Mouse (Mus musculus): Measurements from ENCODE around the gene Prmt3. TPM values are rescaled to one million over a fixed set of nuclear protein-coding genes. Genes with fewer than 3 reads are reported as not detected.
A peak's percentile ranks its signal among the peaks of the same experiment; 100 is the strongest.

The Prmt3 gene
- total and polyA plus RNA-seq, 3 experiments, result 62.5 to 73.9 (median 63.7) TPM

DNA sequence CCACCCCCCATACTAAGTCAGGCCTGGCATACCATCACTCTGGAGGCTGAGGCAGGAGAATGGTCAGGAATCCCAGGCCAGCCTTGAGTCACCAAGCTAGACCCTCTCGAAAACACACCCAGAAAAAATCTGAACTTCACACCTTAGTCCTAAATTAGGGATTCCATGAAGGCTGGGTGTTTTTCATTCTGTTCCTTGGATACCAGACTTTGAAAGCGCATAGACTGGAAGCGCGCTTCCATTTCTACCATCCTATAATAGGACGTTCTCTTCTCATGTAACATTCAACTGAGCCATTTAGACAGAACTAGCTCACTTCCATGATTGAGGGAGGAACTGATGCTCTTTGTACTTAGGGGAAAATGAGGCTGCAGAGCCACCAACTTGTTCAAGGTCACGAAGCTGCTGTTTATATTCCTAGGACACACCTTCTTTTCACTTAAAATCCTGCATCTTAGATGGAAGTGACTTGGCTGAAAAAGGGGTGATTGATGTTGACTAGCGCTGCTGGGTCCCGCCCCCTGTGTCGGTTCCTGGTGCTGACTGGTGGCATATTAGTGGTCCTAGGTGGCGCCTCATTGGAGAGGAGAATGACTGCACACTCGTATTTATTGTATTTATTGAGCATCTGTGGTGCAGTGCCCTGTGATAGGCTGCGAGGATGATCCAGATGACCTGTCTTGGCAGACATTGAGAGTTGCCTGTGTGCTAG, 914 bp downstream of the Prmt3 start:
- TF ChIP-seq MXI1 (IDR thresholded peaks at IDR 0.05; ENCODE audit: low read depth, low read length) (0 out of 2 replicates have a peak, but pooled peaks have one; percentile 11), POLR2AphosphoS5 (IDR thresholded peaks at IDR 0.05; ENCODE audit: borderline replicate concordance, low read depth, low read length) (no peak)
- Histone ChIP-seq H3K27ac (ENCODE audit: control insufficient read depth, low read depth, low read length) (peak overlapping the region; percentile 43), H3K36me3 (ENCODE audit: control insufficient read depth in 1 of 2, insufficient read depth in 2 of 2, low read length in 2 of 2) (peaks cover 12 to 30% of the 10 kb centered on the region in 2 experiments), H3K27me3 (ENCODE audit: control insufficient read depth in 1 of 2, insufficient read depth in 2 of 2, low read length in 2 of 2) (no peaks in the 10 kb centered on the region), H3K9me3 (replicated peaks; ENCODE audit: insufficient read depth, low read length) (no peaks in the 10 kb centered on the region), H3K79me2 (ENCODE audit: control insufficient read depth, insufficient read depth, low read length, poor library complexity) (peaks cover 14% of the 10 kb centered on the region), H3K4me1 (ENCODE audit: control insufficient read depth in 1 of 2, insufficient read depth in 2 of 2, low read length in 2 of 2) (peaks cover 13 to 34% of the 10 kb centered on the region in 2 experiments), H3K9ac (ENCODE audit: control insufficient read depth, low read depth, low read length, poor library complexity, severe bottlenecking) (peak overlapping the region; percentile 97), H3K4me3 (ENCODE audit: control insufficient read depth in 1 of 2, insufficient read depth in 1 of 2, low read depth in 2 of 2, low read length in 2 of 2) (peak overlapping the region; percentile 10 to 69; a peak in 3 of 4 replicates)
- DNase-seq (ENCODE audit: low read depth, low spot score), result peak; percentile 56

DNA sequence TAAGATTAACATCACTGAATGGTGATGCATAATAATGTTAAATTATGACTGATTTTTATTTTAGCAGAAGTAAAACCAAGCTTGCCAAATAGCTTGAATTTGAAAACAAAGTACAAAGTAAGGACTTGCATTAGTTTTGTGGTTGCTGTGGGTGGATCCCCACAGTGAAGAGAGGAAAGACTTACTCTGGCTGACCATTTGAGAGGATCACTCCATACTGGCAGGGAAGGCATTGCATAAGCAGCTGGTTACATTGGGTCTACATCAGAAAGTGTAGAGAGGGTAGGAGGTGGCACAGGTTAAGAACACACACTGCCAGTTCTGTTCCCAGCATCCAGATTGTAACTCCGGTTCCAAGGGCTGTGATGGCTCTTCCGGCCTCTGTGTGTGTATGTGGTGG, 4.9 kb downstream of the Prmt3 start:
- Histone ChIP-seq H3K79me2 (ENCODE audit: control insufficient read depth, insufficient read depth, low read length, poor library complexity) (peaks cover 14% of the 10 kb centered on the region), H3K4me1 (ENCODE audit: control insufficient read depth in 1 of 2, insufficient read depth in 2 of 2, low read length in 2 of 2) (peaks cover 5 to 18% of the 10 kb centered on the region in 2 experiments), H3K36me3 (ENCODE audit: control insufficient read depth in 1 of 2, insufficient read depth in 2 of 2, low read length in 2 of 2) (peaks cover 18 to 26% of the 10 kb centered on the region in 2 experiments), H3K9me3 (replicated peaks; ENCODE audit: insufficient read depth, low read length) (no peaks in the 10 kb centered on the region), H3K27ac (ENCODE audit: control insufficient read depth, low read depth, low read length) (no peak overlapping the region), H3K4me3 (ENCODE audit: control insufficient read depth in 1 of 2, insufficient read depth in 1 of 2, low read depth in 2 of 2, low read length in 2 of 2) (no peak overlapping the region), H3K27me3 (ENCODE audit: control insufficient read depth in 1 of 2, insufficient read depth in 2 of 2, low read length in 2 of 2) (no peaks in the 10 kb centered on the region), H3K9ac (ENCODE audit: control insufficient read depth, low read depth, low read length, poor library complexity, severe bottlenecking) (no peak overlapping the region)
- TF ChIP-seq RAD21 (IDR thresholded peaks at IDR 0.05; ENCODE audit: low read depth, low read length), result no peak
- no peak for TF ChIP-seq GABPA (IDR thresholded peaks at IDR 0.05; ENCODE audit: low read depth, low read length)
- TF ChIP-seq HCFC1 (IDR thresholded peaks at IDR 0.05; ENCODE audit: low read depth, low read length), result no peak
- TF ChIP-seq NELFE (IDR thresholded peaks at IDR 0.05; ENCODE audit: low read depth, low read length), result no peak
- no peak for TF ChIP-seq ZC3H11A (IDR thresholded peaks at IDR 0.05; ENCODE audit: low read depth, low read length)
- no peak for TF ChIP-seq MAX (IDR thresholded peaks at IDR 0.05; ENCODE audit: low read length)
- DNase-seq (ENCODE audit: low read depth, low spot score), result no peak

DNA sequence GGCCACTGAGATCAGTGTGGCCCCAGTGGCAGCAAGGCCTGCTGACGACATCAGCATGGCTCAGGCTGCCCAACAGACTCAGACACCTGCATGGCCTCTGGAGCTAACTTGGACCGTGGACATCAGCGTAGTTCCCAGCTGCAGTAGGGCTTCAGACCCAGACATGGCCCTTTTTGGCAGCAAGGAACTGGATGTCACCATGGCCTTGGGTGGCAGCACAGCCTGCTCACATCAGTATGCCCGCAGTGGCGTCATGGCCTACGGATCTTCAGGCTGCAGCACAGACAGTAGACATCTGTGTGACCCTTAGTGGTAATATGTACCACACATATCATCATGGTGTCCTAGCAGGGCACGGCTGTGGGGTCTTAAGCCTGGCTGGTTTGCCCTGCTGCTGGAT, 7.0 kb downstream of the Prmt3 start:
- TF ChIP-seq GATA1 (IDR thresholded peaks at IDR 0.05; ENCODE audit: low read depth, low read length), result no peak
- TF ChIP-seq ELF1 (IDR thresholded peaks at IDR 0.05; ENCODE audit: low read depth, low read length), result no peak
- no peak for TF ChIP-seq CTCF (IDR thresholded peaks at IDR 0.05 in 2 of 3, conservative IDR thresholded peaks at IDR 0.05 in 1 of 3; ENCODE audit: control insufficient read depth in 1 of 3, insufficient read depth in 1 of 3, low read depth in 2 of 3, low read length in 3 of 3, poor library complexity in 1 of 3, severe bottlenecking in 1 of 3)
- no peak for TF ChIP-seq TCF12 (IDR thresholded peaks at IDR 0.05; ENCODE audit: low read depth, low read length)
- no peak for TF ChIP-seq SIN3A (IDR thresholded peaks at IDR 0.05; ENCODE audit: low read length)
- no peak for TF ChIP-seq TAL1 (IDR thresholded peaks at IDR 0.05; ENCODE audit: low read length)
- no peak for TF ChIP-seq TBP (IDR thresholded peaks at IDR 0.05; ENCODE audit: low read depth, low read length)
- TF ChIP-seq RAD21 (IDR thresholded peaks at IDR 0.05; ENCODE audit: low read depth, low read length), result no peak
- no peak for TF ChIP-seq NELFE (IDR thresholded peaks at IDR 0.05; ENCODE audit: low read depth, low read length)
- H3K79me2 ChIP-seq (ENCODE audit: control insufficient read depth, insufficient read depth, low read length, poor library complexity), result peaks cover 4% of the 10 kb centered on the region
- H3K4me1 ChIP-seq (ENCODE audit: control insufficient read depth in 1 of 2, insufficient read depth in 2 of 2, low read length in 2 of 2), result peaks cover under 1 to 4% of the 10 kb centered on the region in 2 experiments; a peak in 2 of 4 replicates
- H3K9ac ChIP-seq (ENCODE audit: control insufficient read depth, low read depth, low read length, poor library complexity, severe bottlenecking), result no peak overlapping the region
- H3K36me3 ChIP-seq (ENCODE audit: control insufficient read depth in 1 of 2, insufficient read depth in 2 of 2, low read length in 2 of 2), result peaks cover 5 to 34% of the 10 kb centered on the region in 2 experiments
- no peaks in the 10 kb centered on the region for H3K27me3 ChIP-seq (ENCODE audit: control insufficient read depth in 1 of 2, insufficient read depth in 2 of 2, low read length in 2 of 2)
- H3K9me3 ChIP-seq (replicated peaks; ENCODE audit: insufficient read depth, low read length), result no peaks in the 10 kb centered on the region
- DNase-seq (ENCODE audit: low read depth, low spot score), result no peak
- H3K27ac ChIP-seq (ENCODE audit: control insufficient read depth, low read depth, low read length), result no peak overlapping the region
- H3K4me3 ChIP-seq (ENCODE audit: control insufficient read depth in 1 of 2, insufficient read depth in 1 of 2, low read depth in 2 of 2, low read length in 2 of 2), result no peak overlapping the region
